Mouse (Mus musculus): ENCODE measurements around the gene Pfn4. TPM values are rescaled to one million over a fixed set of nuclear protein-coding genes. Genes with fewer than 3 reads are reported as not detected.
A peak's percentile ranks its signal among the peaks of the same experiment; 100 is the strongest.
"Not testable (repeated sequence)": the region's sequence is repeated elsewhere in the genome, so short reads cannot be mapped to it uniquely, and the experiment has no call there.

Gene Pfn4
- total RNA-seq (2021), result 10 to 100 TPM; 10.9 to 11.7 TPM
- long read RNA-seq, transcript Pfn4-201 (4 exons, 1,306 nt), result major isoform, 8 of 9 reads
- long read RNA-seq, partial matches to known transcripts, result 0 of 9 reads
- long read RNA-seq, other reads (novel, unspliced or antisense), result 0 of 9 reads

DNA sequence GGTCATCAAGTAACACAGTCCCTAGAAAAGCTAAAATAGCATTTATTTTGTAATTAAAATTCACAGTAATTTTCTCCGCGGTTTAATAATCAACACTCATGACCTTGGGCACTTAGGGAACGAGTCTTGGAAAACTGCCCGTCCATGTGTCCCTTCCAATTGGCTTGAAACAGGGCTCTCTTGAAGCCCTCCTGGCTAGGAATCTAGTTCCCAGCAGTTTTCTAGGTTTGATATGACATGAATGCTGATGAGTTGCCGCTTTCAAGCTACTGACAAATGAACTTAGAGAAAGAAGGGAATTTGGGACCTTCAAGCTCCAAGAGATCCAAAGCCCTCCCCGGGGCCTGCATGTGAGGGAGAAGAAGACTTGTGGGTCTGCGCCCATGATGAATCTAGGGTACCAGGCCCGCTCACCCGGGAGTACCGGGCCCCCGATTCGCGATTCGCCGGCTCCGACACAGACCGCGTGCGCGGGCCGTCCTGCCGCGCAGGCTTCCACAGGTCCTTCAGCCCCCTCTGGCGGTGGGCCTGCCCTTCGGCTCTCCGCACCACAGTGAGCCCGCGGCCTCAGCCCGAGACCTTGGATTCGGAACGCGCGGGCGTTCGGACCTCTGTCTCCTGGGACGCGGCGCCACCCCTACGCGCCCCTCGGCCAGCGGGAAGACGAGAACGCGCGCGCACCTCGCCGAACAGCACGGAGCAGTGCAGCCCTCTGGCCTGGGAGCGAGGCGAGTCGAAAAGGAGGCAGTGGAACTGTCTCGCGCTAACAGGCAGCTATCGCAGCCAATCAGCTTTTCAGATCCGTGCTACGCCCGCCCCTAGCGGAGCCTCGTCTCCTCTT is at the start of gene Pfn4, which contains the start of gene Fam228b:
Gene Pfn4 (plus strand): TSS at position 531 of the 841 bp plus-strand sequence.
Gene Fam228b (minus strand): TSS at position 776 of the 841 bp plus-strand sequence.
- peak; percentile 96 to 99 for DNase-seq (ENCODE audit: low spot score in 2 of 2)

DNA sequence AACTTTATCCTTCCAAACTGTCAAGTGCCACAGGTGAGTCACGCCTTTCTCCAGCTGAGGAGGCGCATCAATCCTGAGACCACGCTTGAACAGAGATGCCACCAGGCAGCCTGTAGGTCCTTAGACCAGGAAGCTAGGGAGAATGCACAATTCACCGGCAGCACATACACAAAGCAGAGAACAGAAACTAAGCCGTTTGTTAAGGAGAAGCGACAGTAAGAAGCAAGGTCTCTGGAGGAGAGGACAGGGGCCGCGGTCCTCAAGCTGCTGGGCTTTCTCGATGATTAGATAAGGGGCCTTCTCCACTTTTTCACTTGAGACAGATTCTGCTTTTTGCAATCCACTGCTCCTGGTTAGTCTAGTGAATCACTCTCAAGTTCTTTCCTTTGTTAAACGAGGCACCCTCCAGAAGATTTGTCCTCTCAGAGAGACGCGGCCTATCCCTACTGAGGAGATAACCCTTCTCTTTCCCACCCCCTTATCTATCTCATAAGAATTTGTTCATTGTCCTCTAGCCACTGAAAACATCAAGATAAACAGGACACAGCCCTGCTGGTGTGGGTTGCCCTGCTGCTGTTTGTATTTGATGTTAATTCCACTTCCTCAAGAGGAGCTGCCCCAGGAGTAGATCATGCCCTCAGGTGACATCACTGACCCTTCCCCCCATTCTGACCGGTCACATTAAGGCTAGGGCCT is 49.6 kb upstream of the Pfn4 start:
- DNase-seq (ENCODE audit: low spot score in 2 of 2), result no peak

DNA sequence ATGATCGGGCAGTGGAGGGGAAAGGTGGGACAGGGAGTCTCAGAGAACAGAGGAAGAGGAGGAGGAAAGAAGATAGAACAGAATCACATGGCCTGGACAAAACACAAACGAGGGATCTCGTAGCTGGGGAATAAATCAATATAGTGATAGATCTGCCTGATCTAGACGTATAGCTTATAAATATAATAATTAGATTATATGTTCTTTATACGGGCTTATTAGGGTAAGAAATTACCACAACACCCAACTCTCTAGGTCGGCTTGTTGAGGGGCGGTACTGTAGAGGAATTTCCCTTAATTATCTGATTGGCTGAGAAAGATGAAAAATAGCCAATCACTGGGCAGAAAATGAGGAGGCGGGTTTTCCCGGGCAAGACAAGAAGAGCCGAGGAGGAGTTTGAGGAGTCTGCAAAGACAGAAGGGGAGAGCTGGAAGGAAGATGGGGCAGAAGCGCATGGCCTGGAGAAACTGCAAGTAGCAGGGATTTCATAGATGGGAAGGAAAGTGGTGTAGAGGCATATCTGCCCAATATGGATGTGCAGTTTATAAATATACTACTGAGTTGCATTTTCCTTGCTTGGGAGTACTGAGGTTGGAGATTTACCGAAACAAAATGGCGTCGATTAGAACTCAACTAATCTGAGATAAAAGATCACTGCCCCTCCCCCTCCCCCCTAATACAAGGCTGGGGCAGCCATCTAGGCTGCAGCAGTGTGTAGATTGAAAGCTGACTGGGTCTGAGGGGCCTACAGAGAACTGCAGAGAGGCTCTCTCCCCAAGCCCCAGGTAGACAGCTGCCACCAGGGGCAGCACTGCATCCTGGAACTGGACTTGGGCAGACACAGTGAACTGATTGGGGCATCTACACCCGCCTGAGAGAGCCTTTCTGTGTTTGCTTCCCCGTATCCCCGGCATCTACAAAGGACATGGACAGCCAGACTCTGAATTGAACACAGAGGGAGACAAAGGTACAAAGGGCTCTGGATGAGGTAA is 48.8 kb upstream of the Pfn4 start:
- DNase-seq (ENCODE audit: low spot score in 2 of 2), result no peak

DNA sequence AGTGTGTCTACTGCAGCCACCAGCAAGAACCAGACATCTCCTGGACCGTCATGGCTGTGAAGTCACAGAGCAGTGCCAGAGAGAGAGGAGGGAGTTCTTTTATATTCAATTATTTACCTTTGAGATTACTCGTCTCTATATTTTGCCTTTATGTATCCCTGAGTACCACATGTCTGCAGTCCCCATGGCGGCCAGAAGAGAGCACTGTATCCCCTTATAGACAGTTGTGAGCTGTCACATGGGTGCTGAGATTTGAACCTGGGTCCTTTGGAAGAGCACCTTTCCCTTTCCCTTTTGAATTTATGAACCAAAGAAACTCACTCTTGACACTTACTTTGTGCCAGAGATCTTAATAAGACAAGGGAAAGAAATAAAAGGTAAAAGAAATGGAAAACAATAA is 39.7 kb upstream of the Pfn4 start:
- no peak for DNase-seq (ENCODE audit: low spot score in 2 of 2)

DNA sequence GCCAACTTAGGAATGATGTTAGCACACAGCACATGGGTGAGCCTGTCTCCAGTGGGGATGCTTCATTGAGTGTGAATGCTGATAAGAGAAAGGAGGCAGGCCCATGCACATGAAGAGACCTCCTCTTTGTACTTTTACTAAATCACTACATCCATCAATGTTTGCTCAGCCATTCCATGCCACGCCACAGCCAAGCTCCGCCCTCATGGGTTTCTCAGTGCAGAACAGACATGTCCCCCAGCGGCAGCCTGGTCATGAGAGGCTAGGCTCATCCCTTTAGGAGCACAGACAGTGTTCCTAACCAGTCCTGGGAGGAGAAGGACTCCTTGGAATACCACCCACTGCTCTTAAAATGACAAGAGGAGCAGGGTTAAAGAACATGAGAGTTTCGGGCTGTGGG is 37.2 kb upstream of the Pfn4 start:
- DNase-seq (ENCODE audit: low spot score in 2 of 2), result no peak

DNA sequence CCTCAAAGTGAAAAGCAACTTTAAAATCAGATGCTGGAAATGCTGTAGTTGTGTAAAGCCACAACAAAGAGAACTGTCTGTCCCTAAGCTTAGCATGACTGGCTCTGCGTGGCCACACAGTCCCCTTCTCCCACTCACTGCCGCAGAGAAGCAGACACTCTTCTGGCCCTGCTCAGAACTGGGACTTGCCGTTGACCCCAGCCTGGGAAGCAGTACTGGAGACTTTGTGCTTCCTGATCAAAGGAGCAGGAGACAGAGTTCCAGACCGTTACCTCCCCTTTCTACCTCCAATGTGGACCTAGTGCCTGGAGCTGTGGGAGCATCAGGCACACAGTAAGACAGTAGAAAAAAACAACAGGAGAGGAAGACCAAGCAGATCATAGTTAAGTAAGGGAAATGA is 36.5 kb upstream of the Pfn4 start:
- no peak for DNase-seq (ENCODE audit: low spot score in 2 of 2)

DNA sequence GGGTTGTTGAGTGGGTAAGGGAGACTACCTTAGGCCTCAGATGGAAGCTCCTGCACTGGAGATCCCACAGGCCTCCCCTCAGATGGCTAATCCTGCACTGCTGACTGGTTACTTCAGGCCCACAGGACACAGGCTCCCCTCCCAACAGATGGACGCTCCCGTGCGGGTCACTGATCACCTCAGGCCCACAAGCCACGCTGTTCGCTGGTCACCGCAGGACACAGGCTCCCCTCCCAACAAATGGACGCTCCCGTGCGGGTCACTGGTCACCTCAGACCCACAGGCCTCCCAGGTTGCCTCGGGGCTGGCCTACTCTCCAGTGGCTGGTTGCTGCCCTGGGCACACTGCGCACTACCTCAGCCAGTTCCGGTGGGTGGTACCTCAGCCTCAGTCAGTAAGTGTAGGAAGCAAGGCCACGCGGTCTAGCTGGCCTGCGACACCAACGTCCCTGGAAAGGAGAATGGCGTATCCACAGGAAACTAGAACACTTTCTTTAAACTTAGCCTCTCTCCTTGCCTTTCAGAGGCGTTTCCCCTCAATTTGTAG is 30.7 kb upstream of the Pfn4 start, which contains the start of gene Fam228a:
Gene Fam228a (minus strand): TSS at position 400 of the 546 bp plus-strand sequence.
- DNase-seq (ENCODE audit: low spot score in 2 of 2), result no peak

DNA sequence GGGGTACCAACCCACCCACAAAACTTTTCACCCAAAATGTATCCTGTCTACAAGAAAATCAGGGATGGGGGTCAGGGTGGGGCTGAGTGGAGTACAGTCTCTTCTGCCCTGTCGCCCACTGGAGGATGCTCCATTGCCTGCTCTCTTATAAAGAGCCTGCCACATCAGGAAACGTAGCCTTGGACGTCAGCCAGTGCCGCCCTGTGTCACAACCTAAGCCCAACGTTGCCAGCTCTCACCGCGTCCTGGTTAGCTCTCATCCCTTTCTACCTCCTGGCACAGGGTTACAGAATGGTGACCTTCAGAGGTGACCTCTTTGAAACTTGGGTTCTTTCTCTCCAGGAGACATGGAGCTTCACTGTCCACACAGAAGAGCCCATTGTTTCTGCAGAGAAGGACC is 28.0 kb upstream of the Pfn4 start:
- DNase-seq (ENCODE audit: low spot score in 2 of 2), result no peak

DNA sequence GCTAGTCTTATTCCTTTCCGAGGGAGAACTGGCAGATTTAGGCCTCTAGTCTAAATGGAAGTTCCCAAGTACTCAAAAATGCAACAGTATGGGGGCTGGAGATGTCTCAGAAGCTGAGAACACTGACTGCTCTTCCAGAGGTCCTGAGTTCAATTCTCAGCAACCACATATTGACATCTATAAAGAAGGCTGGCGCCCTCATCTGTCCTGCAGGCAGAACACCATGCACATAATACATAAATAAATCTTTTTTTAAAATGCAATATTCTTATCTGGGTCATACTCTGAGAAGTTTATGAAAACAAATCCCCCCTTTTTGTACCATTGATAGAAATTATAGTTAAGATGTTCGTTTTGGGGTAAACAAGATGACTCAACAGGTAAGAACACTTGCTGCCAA is 26.6 kb upstream of the Pfn4 start:
- DNase-seq (ENCODE audit: low spot score in 2 of 2), result no peak

DNA sequence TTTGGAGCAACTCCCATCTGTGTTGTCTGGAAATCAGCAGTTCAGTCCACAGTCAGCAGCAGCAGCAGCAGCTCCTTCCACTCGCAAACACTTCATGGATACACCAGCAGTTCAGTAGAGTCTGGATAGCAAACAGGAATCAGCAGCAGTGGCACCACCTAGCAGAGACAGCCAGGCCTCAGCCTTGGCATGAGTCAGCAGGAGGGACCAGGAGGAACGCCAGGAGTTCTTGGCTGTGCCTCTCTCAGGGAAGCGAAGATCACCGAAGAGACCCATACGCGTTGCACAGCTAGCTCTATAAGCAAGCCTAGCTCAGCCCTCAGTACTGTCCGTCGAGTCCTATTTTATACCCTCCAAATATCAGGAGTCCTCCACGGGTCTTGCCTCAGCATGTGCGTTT is 24.3 kb upstream of the Pfn4 start:
- peak in 1 of 2 experiments; percentile 11 for DNase-seq (ENCODE audit: low spot score in 2 of 2)

DNA sequence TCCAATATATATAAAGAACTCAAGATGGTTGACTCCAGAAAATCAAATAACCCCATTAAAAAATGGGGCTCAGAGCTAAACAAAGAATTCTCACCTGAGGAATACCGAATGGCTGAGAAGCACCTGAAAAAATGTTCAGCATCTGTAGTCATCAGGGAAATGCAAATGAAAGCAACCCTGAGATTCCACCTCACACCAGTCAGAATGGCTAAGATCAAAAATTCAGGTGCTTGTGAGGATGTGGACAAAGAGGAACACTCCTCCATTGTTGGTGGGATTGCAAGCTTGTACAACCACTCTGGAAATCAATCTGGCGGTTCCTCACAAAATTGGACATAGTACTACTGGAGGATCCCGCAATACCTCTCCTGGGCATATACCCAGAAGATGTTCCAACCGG is 14.4 kb upstream of the Pfn4 start:
- not testable (repeated sequence) for DNase-seq (ENCODE audit: low spot score in 2 of 2)

DNA sequence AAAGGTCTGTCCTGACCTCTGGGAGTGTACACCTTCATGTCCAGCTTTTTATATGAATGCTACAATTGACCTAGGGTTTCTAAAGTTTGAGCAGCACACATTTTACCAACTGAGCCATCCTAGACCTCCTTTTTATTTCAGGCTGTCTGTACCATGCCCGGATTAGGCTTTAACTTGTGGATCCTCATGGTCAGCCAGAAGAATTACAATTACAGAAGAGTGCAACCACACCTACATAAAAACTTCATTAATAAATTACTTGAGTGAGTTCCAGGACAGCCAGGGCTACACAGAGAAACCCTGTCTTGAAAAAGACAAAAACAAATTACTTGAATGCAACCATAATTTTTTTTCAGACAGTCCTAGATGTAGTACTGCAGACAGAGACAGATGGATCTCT is 11.8 kb upstream of the Pfn4 start:
- no peak for DNase-seq (ENCODE audit: low spot score in 2 of 2)

DNA sequence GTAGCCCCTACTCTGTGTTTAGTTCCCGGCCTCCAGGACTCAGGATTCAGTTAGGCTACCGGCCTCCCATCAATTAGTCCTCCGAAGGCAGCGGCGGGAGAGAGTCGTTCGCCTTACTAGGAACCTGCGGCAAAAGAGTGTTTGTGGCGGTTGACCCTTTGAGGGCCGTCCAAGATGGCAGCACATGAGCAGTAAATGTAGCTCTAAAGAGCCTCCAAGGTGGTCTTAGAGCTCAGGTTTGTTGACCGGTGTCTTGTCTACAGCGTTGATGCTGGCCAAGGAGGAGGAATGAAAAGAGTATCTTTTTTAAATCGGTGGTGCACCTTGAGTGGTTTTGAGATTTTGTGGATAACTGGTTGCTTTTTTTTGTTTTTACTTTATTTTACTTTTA is 506 bp downstream of the Pfn4 start:
- no peak for DNase-seq (ENCODE audit: low spot score in 2 of 2)

DNA sequence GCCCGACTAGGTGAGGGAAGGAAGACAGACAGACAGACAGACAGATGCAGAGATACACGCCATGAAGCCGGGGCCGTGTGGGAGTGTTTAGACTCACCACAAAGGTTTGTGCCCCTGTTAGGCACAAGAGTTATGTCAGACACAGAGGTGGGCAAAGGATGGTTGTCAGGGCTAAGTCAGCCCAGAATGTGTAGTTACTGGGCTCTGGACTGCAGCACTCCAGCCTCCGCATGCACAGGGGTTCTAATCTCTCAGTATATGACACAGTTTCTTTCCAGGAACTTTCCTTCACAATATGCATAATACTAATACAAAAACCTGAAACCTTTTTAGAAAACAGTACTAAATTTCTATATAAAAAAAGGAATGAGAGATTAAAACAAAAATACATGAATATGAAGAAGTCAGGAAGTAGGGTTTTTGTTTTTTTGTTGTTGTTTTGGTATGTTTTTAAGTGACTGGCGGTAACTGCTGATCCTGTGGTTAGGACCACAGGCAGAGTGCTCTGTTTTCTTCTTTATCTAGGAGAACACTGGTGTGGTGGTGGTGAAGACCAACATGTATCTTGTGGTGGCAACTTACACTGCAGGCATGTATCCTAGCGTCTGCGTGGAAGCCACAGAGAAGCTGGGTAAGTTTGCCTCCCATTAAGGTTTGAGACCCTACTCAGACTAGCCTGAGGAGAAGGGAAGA is 6.2 kb downstream of the Pfn4 start:
- no peak for DNase-seq (ENCODE audit: low spot score in 2 of 2)

DNA sequence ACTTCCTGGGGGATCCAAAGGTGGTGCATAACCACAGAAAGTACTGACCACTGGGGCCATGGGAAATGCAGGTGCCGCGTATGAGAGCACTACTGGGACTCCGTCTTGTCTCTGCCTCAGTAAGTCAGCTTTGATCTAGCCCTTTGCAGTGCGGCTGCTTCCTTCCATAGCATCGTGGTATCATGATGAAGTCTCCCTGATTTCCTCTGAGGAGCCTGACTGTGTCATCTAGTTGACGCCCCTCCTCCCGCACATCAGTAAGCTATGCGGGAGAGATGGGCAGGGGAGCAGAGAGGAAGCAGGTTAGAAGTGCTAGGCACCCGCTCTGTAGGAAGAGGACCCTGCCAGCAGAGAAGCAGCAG is 6.7 kb downstream of the Pfn4 start:
- no peak for DNase-seq (ENCODE audit: low spot score in 2 of 2)

DNA sequence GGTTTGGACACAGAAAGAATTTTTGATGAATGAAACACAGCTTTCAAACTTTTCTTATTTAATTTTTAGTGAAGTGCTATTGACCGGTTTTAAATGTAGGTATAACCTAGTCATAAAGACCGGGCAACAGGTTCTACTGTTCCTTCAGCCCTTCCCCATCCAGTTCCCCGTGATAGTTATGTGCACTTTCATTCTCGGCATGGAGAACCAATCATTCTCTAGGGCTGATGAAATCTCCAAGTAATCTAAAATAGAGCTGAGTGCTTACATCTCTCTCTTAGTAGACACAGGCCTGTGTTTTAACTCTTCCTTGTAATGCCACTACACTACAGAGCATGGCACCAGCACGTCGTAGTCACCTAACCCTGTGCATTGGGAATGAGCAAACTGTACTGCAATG is 8.9 kb downstream of the Pfn4 start:
- DNase-seq (ENCODE audit: low spot score in 2 of 2), result no peak

DNA sequence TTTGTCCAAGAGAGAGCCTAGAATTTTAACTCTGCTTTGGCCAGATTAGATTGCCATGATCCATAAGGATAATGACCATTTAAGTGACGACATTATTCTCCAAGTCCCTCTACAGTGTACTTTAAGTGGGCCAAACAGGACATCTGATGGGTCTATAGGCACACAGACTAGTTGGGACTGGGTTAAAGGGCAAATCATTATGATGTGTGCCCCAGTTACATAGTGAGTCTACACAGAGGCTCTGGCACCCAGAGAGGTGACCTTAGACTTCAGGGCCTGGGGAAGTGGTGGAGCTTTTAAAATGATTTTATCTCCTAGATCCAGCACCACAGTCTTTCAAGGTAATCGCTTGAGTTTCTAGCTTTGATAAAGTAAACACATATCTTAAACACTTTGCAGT is 11.4 kb downstream of the Pfn4 start:
- no peak for DNase-seq (ENCODE audit: low spot score in 2 of 2)

DNA sequence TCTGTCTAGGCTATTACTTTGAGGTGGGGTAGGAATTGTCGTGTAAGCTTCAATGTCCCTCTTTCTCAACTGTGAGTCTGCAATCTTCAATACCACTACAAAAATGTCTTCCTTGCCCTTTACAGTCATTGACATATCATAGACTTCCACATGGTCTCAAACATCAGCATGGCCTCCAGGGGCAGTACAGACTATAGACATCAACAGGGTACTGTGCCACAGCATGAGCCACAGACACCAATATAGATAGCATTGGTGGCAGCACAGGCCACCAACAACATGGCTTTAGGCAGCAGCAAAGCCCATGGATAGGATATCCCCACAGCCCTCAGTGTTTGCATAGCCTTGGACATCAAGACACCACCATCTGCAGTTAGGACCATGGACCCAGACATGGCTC is 12.4 kb downstream of the Pfn4 start:
- no peak for DNase-seq (ENCODE audit: low spot score in 2 of 2)

DNA sequence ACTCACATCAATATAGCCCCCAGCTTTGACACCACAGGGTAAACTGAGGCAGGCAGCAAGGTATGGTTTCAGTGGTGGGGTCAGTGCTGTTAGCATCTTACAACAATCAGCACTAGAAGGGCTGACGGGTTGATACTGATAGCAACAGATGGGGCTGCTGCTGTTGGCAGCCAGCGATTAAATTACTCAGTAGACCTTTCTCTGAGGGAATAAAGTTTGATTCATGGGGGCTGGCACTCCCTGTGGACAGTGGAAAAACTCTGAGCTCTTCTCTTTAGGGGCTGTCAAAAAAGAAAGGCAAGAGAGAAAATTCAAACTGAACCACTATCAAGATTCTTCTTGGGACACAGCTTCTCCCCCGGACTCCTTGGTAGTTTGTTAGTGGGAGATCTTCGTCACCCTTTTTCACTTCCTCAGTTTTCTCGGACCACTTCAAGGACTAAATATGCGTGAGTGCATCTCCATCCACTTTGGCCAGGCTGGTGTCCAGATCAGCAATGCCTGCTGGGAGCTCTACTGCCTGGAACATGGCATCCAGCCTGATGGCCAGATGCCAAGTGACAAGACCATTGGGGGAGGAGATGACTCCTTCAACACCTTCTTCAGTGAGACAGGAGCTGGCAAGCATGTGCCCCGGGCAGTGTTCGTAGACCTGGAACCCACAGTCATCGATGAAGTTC is 13.0 kb downstream of the Pfn4 start:
- DNase-seq (ENCODE audit: low spot score in 2 of 2), result not testable (repeated sequence)

DNA sequence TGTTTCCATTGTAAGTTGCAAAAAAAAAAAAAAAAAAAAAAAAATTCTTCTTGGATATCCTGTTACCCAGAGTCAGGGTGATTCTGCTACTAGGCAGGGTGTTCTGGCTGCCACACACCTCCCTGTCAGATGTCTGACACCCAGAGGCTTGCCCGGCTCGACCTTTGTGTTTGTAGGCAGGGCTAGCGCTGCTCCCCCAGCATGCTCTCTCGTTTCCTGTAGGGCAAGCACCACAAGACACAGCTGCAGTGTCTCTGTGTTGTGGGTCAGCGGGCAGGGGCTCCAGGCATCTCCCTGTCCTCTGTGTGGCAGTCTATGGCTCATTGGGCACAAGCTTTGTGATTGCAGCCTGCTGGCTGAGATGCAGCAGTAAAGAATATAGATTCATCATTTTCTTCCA is 14.8 kb downstream of the Pfn4 start:
- no peak for DNase-seq (ENCODE audit: low spot score in 2 of 2)

All from layer of hippocampus, adult 18-20 months (tissue).